In the genomic region with DNA sequence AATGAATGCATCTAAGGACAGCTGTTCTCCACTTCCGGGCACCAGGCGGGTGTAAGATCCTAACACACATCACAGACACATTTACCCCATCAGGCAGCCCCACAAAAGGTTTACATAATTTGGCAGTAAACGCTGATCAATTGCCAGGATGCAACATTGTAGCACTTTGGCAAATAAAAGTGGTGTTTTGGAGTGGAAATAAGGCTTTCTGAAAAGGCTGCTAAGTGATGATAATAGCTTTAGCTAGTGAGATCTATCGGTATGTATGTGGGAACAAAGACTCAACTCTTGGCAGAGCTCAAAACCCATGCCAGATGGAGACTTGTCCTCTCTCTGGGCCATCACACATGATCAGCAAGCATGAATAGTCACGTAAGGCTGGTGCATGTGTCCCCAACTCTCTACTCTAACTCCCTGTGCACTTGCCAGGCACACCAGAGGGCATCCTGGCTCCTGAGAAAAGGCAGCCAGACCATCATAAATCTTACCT, we compare ENCODE assay signal across 14 mouse cellular contexts. TPM values are rescaled to one million over a fixed set of nuclear protein-coding genes. Genes with fewer than 3 reads are reported as not detected.
DNase-seq lines count a peak whose midpoint lies in the region; ATAC-seq and TF ChIP-seq lines count a peak whose summit lies in the region.
"Had no signal": no experiment of that assay in that cellular context is flagged by ENCODE, and none has a peak within 500 bp of the region (broad histone marks: within the 10 kb centered on the region; RNA-seq: fewer than 3 reads in every experiment).

No protein-coding gene starts in this region.

- no peak overlapping the region for H3K9ac ChIP-seq in forebrain, embryonic 15.5 days (replicated peaks)
- H3K9ac ChIP-seq in forebrain, embryonic 11.5 days (ENCODE audit: low read length), result no peak overlapping the region
- H3K9ac ChIP-seq in neural tube, embryonic 15.5 days (replicated peaks), result no peak overlapping the region
- no peak overlapping the region for H3K9ac ChIP-seq in stomach, postnatal 0 days (ENCODE audit: low read length)
- H3K9ac ChIP-seq: liver, embryonic 14.5 days; midbrain, embryonic 12.5 days had no signal

- 18% methylated on average over 5 of the region's 5 CpGs for WGBS in forebrain, embryonic 15.5 days
- 70% methylated on average over 5 of the region's 5 CpGs for WGBS in forebrain, embryonic 11.5 days
- WGBS in neural tube, embryonic 15.5 days, result 54% methylated on average over 5 of the region's 5 CpGs
- WGBS in stomach, postnatal 0 days, result 55% methylated on average over 5 of the region's 5 CpGs

- H3K36me3 ChIP-seq in forebrain, embryonic 15.5 days, result no peaks in the 10 kb centered on the region
- H3K36me3 ChIP-seq in forebrain, embryonic 11.5 days (ENCODE audit: control insufficient read depth, insufficient read depth, low read length), result no peaks in the 10 kb centered on the region
- peaks cover 3% of the 10 kb centered on the region; the same call in 1 of the 2 replicates for H3K36me3 ChIP-seq in neural tube, embryonic 15.5 days
- no peaks in the 10 kb centered on the region; the same call in 1 of the 2 replicates for H3K36me3 ChIP-seq in stomach, postnatal 0 days (ENCODE audit: control insufficient read depth, insufficient read depth, low read length)
- H3K36me3 ChIP-seq: midbrain, embryonic 12.5 days had no signal

- peak; percentile 38; the same call in 1 of the 2 replicates for ATAC-seq in forebrain, embryonic 15.5 days (replicated peaks)
- no peak for ATAC-seq in forebrain, embryonic 11.5 days (replicated peaks; ENCODE audit: low FRiP score)
- ATAC-seq in neural tube, embryonic 15.5 days (ENCODE audit: low FRiP score), result peak; percentile 47; the same call in 1 of the 2 replicates
- no peak for ATAC-seq in stomach, postnatal 0 days (ENCODE audit: low FRiP score, low TSS enrichment)

- no peak for TF ChIP-seq CTCF in left cerebral cortex, adult 2 months (IDR thresholded peaks at IDR 0.05)
- no peak for TF ChIP-seq CTCF in stomach, postnatal 0 days (IDR thresholded peaks at IDR 0.05; ENCODE audit: low read depth)

- no peak for TF ChIP-seq EP300 in stomach, postnatal 0 days (optimal IDR thresholded peaks at IDR 0.05)

- H3K4me2 ChIP-seq in forebrain, embryonic 15.5 days (replicated peaks), result no peak overlapping the region
- H3K4me2 ChIP-seq in forebrain, embryonic 11.5 days (ENCODE audit: low read depth, low read length, severe bottlenecking), result no peak overlapping the region
- H3K4me2 ChIP-seq in neural tube, embryonic 15.5 days, result no peak overlapping the region
- H3K4me2 ChIP-seq in stomach, postnatal 0 days (replicated peaks; ENCODE audit: low read depth), result no peak overlapping the region
- H3K4me2 ChIP-seq: midbrain, embryonic 12.5 days had no signal

- no peaks in the 10 kb centered on the region for H3K27me3 ChIP-seq in forebrain, embryonic 15.5 days
- H3K27me3 ChIP-seq in forebrain, embryonic 11.5 days (ENCODE audit: control insufficient read depth, insufficient read depth, low read length), result no peaks in the 10 kb centered on the region
- H3K27me3 ChIP-seq in neural tube, embryonic 15.5 days (replicated peaks), result no peaks in the 10 kb centered on the region
- no peaks in the 10 kb centered on the region for H3K27me3 ChIP-seq in stomach, postnatal 0 days (ENCODE audit: control insufficient read depth, insufficient read depth, low read length)

- intact Hi-C loops in left cerebral cortex, postnatal 4 days (cut with DNase I), result no loop called here
- intact Hi-C loops in left cerebral cortex, adult 2 months (cut with DNase I), result no loop called here

- H3K9me3 ChIP-seq in forebrain, embryonic 15.5 days, result no peaks in the 10 kb centered on the region
- no peaks in the 10 kb centered on the region for H3K9me3 ChIP-seq in forebrain, embryonic 11.5 days (ENCODE audit: control insufficient read depth, low read length)
- no peaks in the 10 kb centered on the region for H3K9me3 ChIP-seq in neural tube, embryonic 15.5 days (replicated peaks)
- no peaks in the 10 kb centered on the region for H3K9me3 ChIP-seq in stomach, postnatal 0 days (ENCODE audit: control insufficient read depth, low read length)
- H3K9me3 ChIP-seq: midbrain, embryonic 12.5 days had no signal

- no peak overlapping the region for H3K4me3 ChIP-seq in forebrain, embryonic 15.5 days
- H3K4me3 ChIP-seq in forebrain, embryonic 11.5 days (ENCODE audit: low read depth, low read length), result no peak overlapping the region
- no peak overlapping the region for H3K4me3 ChIP-seq in left cerebral cortex, adult 2 months
- H3K4me3 ChIP-seq in neural tube, embryonic 15.5 days (replicated peaks), result no peak overlapping the region
- H3K4me3 ChIP-seq in stomach, postnatal 0 days (ENCODE audit: low read depth, low read length), result no peak overlapping the region
- H3K4me3 ChIP-seq: midbrain, embryonic 12.5 days had no signal

- H3K27ac ChIP-seq in forebrain, embryonic 15.5 days (replicated peaks), result 0 out of 2 replicates have a peak overlapping the region, but pooled peaks have one; percentile 11
- H3K27ac ChIP-seq in forebrain, embryonic 11.5 days (ENCODE audit: low read depth, low read length), result no peak overlapping the region
- no peak overlapping the region for H3K27ac ChIP-seq in left cerebral cortex, adult 2 months
- peak overlapping the region; percentile 41 for H3K27ac ChIP-seq in neural tube, embryonic 15.5 days (replicated peaks)
- no peak overlapping the region for H3K27ac ChIP-seq in stomach, postnatal 0 days (replicated peaks)
- H3K27ac ChIP-seq: liver, embryonic 14.5 days; midbrain, embryonic 12.5 days had no signal

- DNase-seq in forebrain, embryonic 11.5 days (ENCODE audit: low spot score), result no peak
- peak; percentile 67 for DNase-seq in left cerebral cortex, postnatal 4 days
- DNase-seq in left cerebral cortex, adult 2 months (ENCODE audit: extremely low spot score in 1 of 2, low spot score in 2 of 2), result no peak
- peak; percentile 11 for DNase-seq in retina, postnatal 7 days (ENCODE audit: low read depth, low spot score)
- no peak for DNase-seq in retina, embryonic 14.5 days (ENCODE audit: low spot score)
- DNase-seq in stomach, postnatal 0 days (ENCODE audit: low spot score), result no peak
- DNase-seq: embryo, embryonic 11 days; heart, postnatal 10 days; right cerebral cortex, postnatal 4 days; thymus, postnatal 4 days had no signal

- peaks cover 9% of the 10 kb centered on the region; the same call in 1 of the 2 replicates for H3K4me1 ChIP-seq in forebrain, embryonic 15.5 days
- no peaks in the 10 kb centered on the region for H3K4me1 ChIP-seq in forebrain, embryonic 11.5 days (replicated peaks; ENCODE audit: control insufficient read depth, insufficient read depth, low read length)
- peaks cover 17% of the 10 kb centered on the region for H3K4me1 ChIP-seq in neural tube, embryonic 15.5 days
- H3K4me1 ChIP-seq in stomach, postnatal 0 days (replicated peaks; ENCODE audit: control insufficient read depth, insufficient read depth), result 0 out of 2 replicates have a peak, but pooled peaks cover 2% of the 10 kb centered on the region
- H3K4me1 ChIP-seq: midbrain, embryonic 12.5 days had no signal

RNA-seq across cellular contexts. Expression of a gene that starts 42.5 kb away (rescaled TPM):
- polyA plus RNA-seq in forebrain, embryonic 15.5 days (2015; fragmentation: Nextera tagmentation; extraction: Ambion mirVana), result 3.9 and 4.0 TPM in 2 replicates
- 5.2 and 5.9 TPM in 2 replicates for polyA plus RNA-seq in forebrain, embryonic 11.5 days (2014; fragmentation: Nextera tagmentation; extraction: Ambion mirVana)
- total RNA-seq in left cerebral cortex, postnatal 4 days (2021), result 10 to 100 TPM in 1 of 2 experiments, 1 to 10 TPM in 1; 9.9 to 10.9 TPM
- total RNA-seq in left cerebral cortex, adult 2 months (2021), result 10 to 100 TPM; 11.4 to 11.5 TPM
- 6.9 and 8.0 TPM in 2 replicates for polyA plus RNA-seq in neural tube, embryonic 15.5 days (2015; fragmentation: Nextera tagmentation; extraction: Ambion mirVana)
- polyA plus RNA-seq in stomach, postnatal 0 days (2015; fragmentation: Nextera tagmentation; extraction: Ambion mirVana), result 5.2 and 6.3 TPM in 2 replicates

Comparison
In these comparisons a context has a peak if more than half of its experiments do, and no peak if none do; other contexts are left out.
1. ATAC-seq: peak in forebrain, embryonic 15.5 days (single experiment) and neural tube, embryonic 15.5 days (single experiment); none in forebrain, embryonic 11.5 days (single experiment) and stomach, postnatal 0 days (single experiment).
2. H3K27ac ChIP-seq: peak in forebrain, embryonic 15.5 days (single experiment) and neural tube, embryonic 15.5 days (single experiment); none in forebrain, embryonic 11.5 days (single experiment), left cerebral cortex, adult 2 months (single experiment) and stomach, postnatal 0 days (single experiment).
3. DNase-seq: peak in left cerebral cortex, postnatal 4 days (single experiment) and retina, postnatal 7 days (single experiment); none in forebrain, embryonic 11.5 days (single experiment), left cerebral cortex, adult 2 months (0 of 2), retina, embryonic 14.5 days (single experiment) and stomach, postnatal 0 days (single experiment).